Mouse (Mus musculus): ENCODE results near the gene Tbc1d22b.

- TF ChIP-seq CTCF (IDR thresholded peaks at IDR 0.05; ENCODE audit: low read depth, low read length) (no peak), POLR2A (IDR thresholded peaks at IDR 0.05; ENCODE audit: extremely low read depth, insufficient read depth, low read length) (no peak)
These were observed 40.5 kb upstream of the Tbc1d22b start for GRCm38 (mm10) chr17:29508927-29509608.
